Mouse (Mus musculus): ENCODE data around the gene Hist1h2bc.
A peak's percentile ranks its signal among the peaks of the same experiment; 100 is the strongest.
"Not testable (repeated sequence)": the region's sequence is repeated elsewhere in the genome, so short reads cannot be mapped to it uniquely, and the experiment has no call there.

Hist1h2bc gene

DNA sequence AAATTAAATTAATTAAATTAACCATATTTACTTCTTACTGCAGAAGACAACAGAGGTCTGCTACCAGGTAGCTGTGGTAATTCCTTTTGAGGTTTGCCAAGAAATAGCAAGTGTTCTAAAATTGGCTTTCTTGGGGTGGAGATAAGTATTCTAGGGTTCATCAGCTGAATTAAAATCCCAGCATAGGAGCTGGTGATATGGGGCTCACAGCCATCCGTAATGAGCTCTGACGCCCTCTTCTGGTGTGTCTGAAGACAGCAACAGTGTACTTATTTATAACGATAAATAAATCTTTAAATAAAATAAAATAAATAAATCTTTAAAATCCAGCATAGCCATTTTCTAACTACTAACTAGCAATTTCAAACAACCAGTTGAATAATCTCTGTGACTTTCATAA is 15.8 kb downstream of the Hist1h2bc start:
- DNase-seq (ENCODE audit: low spot score in 2 of 2) = no peak

DNA sequence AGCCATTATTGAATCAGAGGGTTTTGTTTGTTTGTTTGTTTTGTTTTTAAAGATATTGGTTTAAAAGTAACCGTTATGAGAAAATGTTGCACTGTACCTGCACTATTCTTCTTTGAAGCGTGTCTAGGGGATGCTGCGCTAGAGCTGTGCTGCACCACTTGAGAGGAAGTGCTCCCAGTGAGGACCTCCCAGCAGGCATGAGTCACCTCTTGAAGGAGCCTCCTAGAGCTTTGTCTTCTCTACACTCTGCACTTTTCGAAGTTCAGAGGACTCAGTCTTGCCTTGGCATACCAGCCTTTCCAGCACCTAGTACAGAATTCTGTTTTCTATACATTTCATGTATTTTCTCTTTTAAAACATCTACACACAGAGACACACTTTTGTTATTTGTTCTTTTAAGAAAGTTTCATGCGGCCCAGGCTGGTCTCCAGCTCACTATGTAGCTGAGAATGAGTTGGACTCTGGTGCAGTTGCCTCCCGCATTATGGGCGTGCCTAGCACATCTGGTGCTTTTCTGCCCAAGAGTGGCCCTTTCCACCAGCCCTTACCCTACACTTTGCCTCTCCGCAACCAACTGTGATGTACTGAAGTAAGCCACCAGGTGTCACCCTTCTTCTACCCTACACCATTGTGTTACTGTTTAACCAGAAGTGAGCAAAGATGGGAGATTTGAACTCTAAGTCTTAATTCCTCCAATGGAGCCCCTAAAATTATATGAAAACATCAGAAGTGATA is 17.0 kb downstream of the Hist1h2bc start:
- DNase-seq (ENCODE audit: low spot score in 2 of 2) = peak; percentile 45 to 70

DNA sequence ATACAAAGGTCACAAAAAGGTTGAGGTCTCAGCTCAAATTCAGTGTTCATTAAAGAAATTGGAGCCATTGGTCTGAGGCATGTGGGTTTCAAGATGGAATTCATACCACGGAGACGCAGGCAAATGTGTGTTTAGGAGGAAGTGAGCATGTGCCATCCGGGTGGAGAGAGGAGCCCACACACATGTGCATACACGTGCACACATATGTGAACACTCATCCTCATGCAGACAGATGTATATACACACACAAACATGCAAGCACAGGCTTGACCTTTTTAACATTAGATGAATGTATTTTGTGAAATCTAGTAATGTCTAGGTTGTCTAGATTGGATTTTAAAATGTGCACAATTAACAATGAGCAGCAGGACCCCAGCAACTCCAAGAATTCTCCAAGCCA is 18.2 kb downstream of the Hist1h2bc start:
- no peak for DNase-seq (ENCODE audit: low spot score in 2 of 2)

DNA sequence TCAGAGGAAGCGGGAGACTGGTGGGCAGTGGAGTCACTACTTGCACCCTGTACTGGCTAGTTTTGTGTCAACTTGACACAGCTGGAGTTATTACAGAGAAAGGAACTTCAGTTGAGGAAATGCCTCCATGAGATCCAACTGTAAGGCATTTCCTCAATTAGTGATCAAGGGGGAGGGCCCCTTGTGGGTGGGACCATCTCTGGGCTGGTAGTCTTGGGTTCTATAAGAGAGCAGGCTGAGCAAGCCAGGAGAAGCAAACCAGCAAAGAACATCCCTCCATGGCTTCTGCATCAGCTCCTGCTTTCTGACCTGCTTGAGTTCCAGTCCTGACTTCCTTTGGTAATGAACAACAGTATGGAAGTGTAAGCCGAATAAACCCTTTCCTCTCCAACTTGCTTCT is 18.8 kb downstream of the Hist1h2bc start:
- DNase-seq (ENCODE audit: low spot score in 2 of 2) = not testable (repeated sequence)

DNA sequence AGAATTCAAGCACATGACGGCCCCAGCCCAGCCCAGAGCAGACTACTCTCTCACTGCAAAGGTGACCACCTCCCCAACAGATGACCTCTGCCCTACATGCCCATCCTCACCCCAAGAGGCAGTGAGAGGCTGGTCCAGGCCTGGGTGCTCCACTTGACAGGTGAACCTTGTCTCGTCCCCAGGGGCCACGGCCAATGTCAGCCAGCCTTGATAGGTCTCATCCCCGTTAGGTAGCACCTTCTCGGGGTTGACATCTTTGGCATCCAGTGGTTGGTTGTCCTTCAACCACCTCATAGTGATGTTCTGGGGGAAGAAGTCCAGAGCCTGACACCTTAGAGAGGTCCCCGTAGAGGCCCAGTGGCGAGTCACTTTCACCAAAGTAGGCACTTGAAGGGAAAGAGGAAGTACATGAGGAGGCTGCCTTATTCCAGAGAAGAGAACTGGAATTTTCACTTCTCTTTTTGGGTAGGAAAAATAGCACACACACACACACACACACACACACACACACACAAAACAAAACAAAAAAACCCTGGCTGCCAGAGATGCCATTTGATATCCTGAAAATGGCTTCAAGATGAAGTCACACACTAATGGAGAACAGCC is 21.9 kb downstream of the Hist1h2bc start:
- no peak for DNase-seq (ENCODE audit: low spot score in 2 of 2)

DNA sequence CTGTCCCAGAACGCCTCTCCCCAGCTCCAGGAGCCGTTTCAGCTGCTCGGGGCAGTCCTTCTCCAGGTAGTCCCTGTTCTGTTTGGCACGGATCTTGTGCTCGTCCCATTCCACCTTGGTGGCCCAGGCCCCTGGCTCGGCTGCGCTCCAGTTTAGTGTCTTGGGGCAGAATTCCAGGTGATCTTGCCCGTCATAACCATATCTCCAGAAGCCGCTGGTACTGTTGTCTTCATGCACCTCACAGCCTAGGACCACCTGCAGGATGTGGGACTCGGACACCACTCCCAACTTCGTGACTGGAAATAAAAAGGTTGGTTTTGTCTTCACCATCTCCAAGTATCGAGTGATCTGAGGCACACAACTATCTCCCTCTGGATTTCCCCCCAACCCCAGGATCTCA is 22.8 kb downstream of the Hist1h2bc start:
- DNase-seq (ENCODE audit: low spot score in 2 of 2) = no peak

DNA sequence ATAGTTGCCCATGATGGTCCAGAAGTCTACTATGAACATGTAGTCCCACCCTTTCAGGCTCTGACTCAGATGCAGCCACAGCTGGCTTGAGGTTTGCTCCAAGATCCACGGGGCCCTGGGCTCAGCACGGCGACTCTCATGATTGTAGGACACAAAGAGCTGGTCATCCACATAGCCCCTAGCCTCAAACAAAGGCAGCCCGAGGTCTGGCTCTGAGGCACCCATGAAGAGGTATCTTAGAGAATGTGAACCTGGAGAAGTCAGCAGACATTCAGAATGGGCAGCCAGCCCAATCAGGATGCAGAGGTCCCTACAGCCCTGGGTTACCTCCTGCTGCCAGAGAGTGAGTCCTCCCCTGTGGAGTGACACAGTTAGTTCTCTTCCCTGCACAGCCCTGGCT is 24.0 kb downstream of the Hist1h2bc start:
- no peak for DNase-seq (ENCODE audit: low spot score in 2 of 2)

DNA sequence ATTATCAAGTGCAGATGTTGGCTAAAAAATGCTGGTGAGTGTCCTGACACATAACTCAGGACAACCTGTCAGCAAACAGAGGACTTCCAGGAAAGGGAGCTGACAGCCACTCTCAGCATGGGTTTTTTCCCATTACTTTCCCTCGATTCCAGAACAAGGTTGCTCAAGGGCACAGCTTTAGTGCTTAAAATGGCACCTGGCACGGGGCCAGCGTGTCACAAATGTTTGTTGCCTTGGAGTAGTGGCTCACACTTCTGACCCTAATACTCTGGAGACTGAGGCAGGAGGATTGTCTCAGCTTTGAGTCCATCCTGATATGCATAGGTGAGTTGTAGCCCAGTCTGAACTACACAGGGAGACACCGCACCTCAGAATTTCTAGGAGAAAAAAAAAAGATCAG is 24.7 kb downstream of the Hist1h2bc start:
- DNase-seq (ENCODE audit: low spot score in 2 of 2) = no peak

DNA sequence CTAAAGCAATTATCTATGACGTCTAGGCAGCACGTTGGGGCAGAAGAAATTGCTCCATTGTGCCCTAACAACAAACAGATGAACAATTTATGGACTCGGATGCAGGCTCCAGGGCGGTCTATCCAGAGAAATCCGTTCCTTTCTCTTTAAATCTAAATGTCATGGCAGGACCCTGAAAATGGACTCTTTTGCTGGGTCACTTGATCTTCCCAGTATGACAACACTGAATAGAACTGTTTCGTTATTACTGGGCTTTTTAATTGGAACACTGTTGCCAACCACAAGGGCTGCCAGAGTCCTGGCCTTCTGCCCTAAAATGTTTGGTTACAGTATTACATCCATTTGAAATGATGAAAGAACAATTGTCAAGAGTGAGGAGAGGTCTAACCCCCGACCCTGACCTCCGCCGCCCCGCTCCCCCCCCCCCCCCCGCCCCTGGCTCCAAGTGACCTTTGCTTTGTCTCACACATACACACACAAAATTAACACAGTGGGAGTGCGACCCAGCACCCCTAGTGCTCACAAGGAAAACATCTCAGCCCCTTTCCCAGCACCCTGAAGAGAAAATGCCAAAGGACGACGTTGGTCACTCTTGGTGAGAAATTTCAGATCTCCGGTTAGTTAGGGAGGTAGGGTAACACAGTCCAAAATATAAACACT is 25.8 kb downstream of the Hist1h2bc start:
- no peak for DNase-seq (ENCODE audit: low spot score in 2 of 2)

DNA sequence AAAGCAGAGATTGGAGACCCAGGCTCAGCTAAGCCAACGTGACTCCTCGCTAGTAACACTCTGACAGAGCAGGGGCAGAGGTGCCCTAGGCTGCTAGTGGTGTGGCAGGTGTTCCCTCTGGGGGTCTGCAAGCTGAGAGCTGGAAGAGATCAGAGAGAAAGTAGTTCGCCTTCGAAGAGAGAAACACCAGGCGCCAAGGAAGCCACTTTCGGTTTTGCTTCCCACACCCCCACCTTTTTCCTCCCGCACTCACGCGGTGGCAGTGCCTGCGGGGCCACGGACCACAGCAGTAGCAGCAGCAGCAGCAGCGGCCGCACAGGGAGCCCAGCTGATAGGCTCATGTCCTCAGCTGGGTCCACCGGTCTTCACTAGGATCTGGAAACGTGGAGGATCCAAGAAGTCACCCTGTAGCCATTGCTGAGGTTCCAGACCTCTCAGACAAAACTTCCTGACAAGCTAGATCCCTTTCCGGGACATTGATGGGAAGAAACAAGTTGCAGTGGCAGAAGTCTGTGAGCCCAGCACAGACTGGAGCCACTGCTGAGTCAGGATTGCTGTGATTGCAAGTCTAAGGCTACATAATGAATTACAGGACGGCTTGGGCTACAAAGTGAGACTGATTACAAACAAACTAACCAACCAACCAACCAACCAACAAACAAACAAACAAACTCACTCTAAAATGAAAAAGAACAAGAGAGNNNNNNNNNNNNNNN is 26.5 kb downstream of the Hist1h2bc start, which contains the start of gene Hfe:
TSS of gene Hfe (minus strand) at position 481 of the 716 bp plus-strand sequence.
- peak in 1 of 2 experiments; percentile 18 for DNase-seq (ENCODE audit: low spot score in 2 of 2)

DNA sequence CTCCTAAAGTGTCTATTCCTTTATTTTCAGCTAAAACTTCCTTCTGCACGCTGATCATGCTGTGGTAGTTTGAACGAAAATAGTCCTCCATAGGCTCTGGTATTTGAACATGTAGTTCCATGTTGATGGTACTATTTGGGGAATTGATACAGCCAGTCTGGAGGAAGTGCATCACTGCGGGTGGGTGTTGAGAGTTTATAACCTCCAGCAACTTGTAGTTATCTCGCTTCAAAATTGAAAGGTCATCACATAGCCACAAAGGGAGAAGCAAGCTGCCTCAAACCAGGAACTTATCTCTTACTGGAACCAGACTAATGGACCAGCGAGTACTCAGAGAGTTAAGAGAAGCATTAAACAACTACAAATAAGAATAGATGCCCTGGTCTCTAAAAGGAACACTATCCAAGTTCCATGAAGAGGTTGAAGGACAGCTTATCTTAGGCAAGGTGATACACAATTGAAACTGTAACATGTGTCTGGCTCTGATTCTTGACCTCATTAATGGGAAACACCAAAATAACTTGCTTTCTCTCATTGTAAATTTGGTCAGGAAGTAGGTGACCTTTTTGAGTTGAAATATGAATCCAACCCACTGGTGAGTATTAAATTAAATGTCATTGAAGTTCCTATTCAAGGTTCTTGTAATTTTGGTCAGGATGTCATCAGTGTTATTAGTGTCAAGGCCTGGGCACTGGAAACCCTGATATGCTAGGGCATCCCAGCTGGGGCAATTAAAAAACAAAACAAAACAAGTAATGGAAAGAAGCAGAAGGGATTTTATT is 32.5 kb downstream of the Hist1h2bc start:
- no peak for DNase-seq (ENCODE audit: low spot score in 2 of 2)

DNA sequence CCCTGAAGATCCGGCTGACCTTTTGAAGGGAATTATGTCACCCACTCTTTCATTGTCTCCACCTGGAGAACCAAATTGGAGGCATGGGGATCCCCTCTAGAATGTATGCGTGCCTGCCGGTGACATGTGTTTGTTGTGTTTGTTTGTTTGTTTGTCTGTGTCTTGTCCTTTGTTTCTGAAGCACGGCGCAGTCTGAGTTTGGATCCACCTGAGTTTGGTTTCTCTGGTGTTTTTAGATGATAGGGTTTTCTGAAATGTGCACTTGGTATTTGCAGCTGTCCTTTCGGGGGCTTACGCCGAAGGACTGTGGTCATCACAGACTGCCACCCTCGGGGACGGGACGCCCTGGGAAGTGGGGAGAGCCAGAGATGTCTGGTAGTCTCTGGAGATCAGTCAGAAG is 33.2 kb downstream of the Hist1h2bc start:
- no peak for DNase-seq (ENCODE audit: low spot score in 2 of 2)

DNA sequence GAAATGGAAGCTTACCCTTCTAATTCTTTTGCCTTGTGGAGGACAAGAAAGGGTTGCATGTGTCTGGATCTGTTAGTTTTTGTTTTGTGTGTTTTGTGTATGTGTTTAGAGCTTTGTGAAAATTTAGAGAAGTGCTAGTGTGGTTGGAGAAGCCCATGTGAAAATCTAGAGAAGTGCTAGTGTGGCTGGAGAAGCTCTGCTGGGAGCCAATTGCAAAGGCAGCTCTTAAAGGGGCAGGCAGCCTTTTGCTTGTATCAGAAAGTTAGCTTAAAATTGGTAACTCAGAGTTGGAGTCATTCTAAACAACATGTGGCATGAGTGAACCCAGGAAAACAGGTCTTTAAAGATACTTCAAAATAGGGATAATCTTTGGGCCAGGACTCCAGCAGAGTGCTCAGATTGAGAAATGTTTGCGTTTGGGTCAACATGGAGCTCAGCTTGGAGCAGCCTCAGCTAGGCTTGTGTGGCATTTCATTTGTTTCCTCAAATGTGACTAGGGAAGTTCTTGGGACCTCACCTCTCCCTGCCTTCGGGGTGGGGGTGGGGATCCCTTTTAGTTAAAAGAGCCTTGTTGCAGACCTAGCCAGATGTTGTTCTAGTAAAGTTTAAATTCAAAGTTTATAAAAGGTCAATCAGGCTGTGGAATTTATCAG is 33.7 kb downstream of the Hist1h2bc start:
- not testable (repeated sequence) for DNase-seq (ENCODE audit: low spot score in 2 of 2)

DNA sequence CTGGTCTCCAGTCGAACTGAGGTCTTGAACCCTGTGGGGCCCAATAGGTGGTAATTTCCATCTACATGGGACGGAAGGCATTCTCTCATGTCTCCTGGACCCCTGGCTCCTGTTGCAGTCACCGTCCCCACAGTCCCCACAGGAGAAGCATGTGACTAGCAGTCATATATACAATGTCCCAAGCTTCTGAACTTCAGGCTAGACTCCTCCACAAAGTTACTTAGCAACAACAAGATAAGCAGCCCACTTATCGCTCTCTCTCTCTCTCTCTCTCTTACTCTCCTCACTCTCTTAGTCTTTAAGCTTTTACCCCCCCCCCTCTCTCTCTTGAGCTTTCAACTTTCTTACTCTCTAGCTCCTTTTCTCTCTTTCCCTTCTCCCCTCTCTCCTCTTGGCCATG is 40.2 kb downstream of the Hist1h2bc start:
- no peak for DNase-seq (ENCODE audit: low spot score in 2 of 2)

DNA sequence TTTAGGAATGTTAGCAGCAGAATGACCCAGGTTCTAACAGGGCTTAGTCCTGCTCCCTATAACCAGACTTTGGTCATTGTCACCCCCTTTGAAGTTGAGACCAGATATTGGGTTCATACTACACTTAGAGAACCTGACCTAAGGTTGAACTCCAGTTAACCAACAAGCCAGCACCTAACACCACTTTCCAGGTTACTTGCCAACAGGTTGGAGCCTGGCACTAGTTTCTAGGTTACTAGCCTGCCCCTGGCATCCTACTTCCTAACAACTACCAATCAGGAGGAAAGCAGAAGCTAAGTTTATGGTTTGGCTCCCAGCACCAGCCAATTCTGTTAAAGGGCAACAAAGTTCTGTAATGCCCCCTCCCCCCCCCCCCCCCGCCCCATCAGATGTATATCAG is 41.2 kb downstream of the Hist1h2bc start:
- DNase-seq (ENCODE audit: low spot score in 2 of 2) = no peak

DNA sequence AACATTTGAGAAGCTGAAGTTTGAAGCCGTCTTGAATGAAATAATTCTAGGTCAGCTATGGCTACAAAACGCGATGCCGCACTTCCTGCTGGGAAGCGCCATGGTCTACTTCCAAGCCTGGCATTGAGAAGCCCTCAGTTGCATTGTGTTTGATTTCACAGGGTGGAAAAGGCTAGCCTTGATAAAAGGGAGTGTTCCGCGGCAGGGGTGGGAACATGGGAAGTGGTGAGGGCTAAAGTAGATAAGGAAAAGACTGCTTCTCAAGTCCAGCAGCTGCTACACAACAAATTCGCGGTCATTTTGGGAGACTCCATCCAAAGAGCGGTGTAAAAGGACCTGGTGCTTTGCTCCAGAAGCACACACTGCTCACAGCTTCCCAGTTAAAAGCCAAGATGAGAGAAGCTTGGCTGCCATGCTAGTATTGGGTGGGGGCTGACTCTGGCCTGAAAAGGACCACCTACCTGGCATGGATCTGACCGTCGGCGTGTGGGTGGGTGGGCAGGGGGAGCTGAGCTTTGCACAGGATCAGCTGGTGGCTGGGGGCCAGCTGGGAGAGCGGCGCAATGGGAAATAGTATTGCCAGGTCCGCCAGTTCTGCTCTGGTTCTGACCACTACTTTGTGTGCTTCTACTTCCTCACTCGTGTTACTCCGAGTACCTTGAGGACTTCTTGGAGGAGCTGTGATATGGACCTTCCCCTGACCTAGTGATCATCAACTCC is 44.6 kb downstream of the Hist1h2bc start:
- no peak for DNase-seq (ENCODE audit: low spot score in 2 of 2)

DNA sequence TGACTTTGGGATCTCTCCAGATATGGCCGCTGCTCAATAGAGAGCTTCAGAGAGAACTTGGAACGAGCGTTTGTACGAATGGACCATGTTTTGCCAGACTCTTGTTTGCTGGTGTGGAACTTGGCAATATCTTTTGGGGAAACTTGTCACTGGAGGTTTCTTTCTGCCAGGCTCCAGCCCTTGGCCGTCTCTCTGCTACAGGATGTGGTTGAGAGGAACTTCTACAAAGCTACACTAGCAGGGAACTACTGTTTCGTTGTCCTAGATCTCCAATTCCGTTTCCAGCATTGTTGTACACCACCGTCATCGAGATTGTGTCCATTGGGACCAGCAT is 45.2 kb downstream of the Hist1h2bc start:
- DNase-seq (ENCODE audit: low spot score in 2 of 2) = no peak

DNA sequence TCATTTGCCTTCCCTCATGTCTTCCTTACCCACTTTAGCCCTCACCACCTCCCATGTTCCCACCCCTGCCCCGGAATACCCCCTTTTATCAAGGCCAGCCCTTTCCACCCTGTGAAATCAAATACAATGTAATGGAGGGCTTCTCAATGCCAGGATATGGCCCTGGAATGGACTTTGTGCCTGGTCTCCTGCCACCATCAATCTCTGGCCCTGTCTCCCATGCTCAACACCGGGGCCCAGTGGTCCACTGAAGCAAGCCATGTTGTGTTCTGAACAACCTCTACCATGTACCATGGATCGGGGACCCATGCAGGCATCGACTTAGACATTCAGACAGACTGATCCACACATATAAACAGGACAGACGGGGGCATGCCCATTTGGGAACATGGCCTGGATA is 45.7 kb downstream of the Hist1h2bc start:
- DNase-seq (ENCODE audit: low spot score in 2 of 2) = no peak

DNA sequence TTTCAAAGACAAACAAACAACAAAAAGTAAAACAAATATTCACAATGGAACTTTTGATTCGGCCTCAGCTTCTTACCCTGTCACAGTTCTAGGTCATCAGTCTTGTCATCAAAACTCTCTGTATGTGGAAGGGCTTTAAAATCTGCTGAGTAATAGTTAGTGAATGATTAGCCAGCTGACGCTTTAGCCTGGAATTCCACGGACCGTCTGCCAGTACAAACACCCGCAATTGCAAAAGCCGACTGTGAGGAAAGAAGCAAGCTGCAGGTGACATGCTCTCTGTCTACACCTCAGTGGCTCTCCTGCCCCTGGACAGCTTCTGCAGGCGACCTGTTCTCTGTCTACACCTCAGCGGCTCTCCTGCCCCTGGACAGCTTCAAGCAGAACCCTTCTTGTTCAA is 46.5 kb downstream of the Hist1h2bc start:
- no peak for DNase-seq (ENCODE audit: low spot score in 2 of 2)

DNA sequence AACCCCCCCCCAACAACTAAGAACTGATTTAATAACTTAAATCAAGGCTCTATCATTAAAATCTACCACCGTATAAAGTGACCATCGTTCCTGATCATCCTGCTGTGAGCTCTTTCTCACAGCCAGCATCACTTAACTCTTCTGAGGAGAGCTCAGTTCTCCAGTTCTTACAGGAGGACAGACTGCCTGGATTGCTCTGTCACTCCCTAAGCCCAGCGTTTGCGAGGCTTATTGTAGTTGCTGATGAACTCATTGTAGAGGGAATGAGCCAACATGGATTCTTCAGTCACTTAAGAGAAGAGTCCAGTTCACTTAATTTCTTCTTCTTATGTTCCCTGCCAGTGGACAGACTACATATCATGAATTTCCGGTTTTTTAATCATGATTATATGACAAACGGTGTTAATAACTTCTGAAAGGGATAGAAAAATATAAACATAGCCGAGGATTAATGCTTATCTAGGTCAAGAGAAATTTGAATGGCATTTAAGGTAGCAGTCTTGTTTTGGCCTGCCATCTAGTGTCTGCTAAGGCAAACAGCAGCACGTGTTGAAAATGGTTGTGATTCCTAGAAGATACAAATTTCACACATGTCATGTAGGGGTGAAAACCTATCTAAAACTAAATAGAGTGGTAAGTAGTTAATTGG is 48.3 kb downstream of the Hist1h2bc start:
- no peak for DNase-seq (ENCODE audit: low spot score in 2 of 2)
